Mouse (Mus musculus): ENCODE measurements around the gene Tmem97.

- no peak for TF ChIP-seq CTCF (conservative IDR thresholded peaks at IDR 0.05; ENCODE audit: low read length)
- no peak for TF ChIP-seq NANOG (IDR thresholded peaks at IDR 0.05; ENCODE audit: borderline replicate concordance, low read length)
These were observed 49.9 kb downstream of the Tmem97 start for GRCm38 (mm10) chr11:78500623-78501202.

All from E14TG2a.4 (cell line).